Mouse (Mus musculus) MEL (cell line): Measurements from ENCODE around the gene Rilpl1. TPM values are rescaled to one million over a fixed set of nuclear protein-coding genes. Genes with fewer than 3 reads are reported as not detected.

ENCODE experiments used
- DNase-seq: peaks from one replicate; pipeline ENCODE4 v3.0.0; 2011; ENCODE audit warnings: low read depth, low spot score
- H3K27ac ChIP-seq: 2 replicates; pipeline ENCODE4 v1.5.1; 2012; ENCODE audit warnings: low read depth, mild to moderate bottlenecking, control low read depth, low read length, moderate library complexity; ENCODE audit not compliant: control insufficient read depth
- H3K27me3 ChIP-seq, 2 experiments: fragments of 150-350 bp in 1 of 2; sonication (generic) in 1 of 2; 2 replicates each; pipeline ENCODE4 v1.6.1; 2012; ENCODE audit warnings: low read length in 2 of 2, mild to moderate bottlenecking in 2 of 2, improper control_type of control experiment in 1 of 2, moderate library complexity in 1 of 2; ENCODE audit not compliant: insufficient read depth in 2 of 2, control insufficient read depth in 1 of 2
- H3K36me3 ChIP-seq, 2 experiments: 2 replicates each; pipeline ENCODE4 v1.6.1; 2012 to 2014; ENCODE audit warnings: low read length in 2 of 2, improper control_type of control experiment in 1 of 2, inconsistent platforms in 1 of 2, mild to moderate bottlenecking in 1 of 2; ENCODE audit not compliant: insufficient read depth in 2 of 2, control insufficient read depth in 1 of 2
- H3K4me1 ChIP-seq, 2 experiments: fragments of 150-350 bp in 1 of 2; sonication (generic) in 1 of 2; 2 replicates each; pipeline ENCODE4 v1.6.1; 2012; ENCODE audit warnings: low read length in 2 of 2, improper control_type of control experiment in 1 of 2, mild to moderate bottlenecking in 1 of 2; ENCODE audit not compliant: insufficient read depth in 2 of 2, control insufficient read depth in 1 of 2
- H3K4me3 ChIP-seq, 2 experiments: fragments of 150-350 bp in 1 of 2; sonication (generic) in 1 of 2; 2 replicates each; pipeline ENCODE4 v1.5.1; 2012; ENCODE audit warnings: low read depth in 2 of 2, low read length in 2 of 2, mild to moderate bottlenecking in 2 of 2, moderate library complexity in 2 of 2, control low read depth in 1 of 2, improper control_type of control experiment in 1 of 2; ENCODE audit not compliant: control insufficient read depth in 1 of 2, insufficient read depth in 1 of 2
- H3K79me2 ChIP-seq: 2 replicates; pipeline ENCODE4 v1.6.1; 2012; ENCODE audit warnings: mild to moderate bottlenecking, low read length, moderate library complexity; ENCODE audit not compliant: control insufficient read depth, poor library complexity, insufficient read depth
- H3K9ac ChIP-seq: 2 replicates; pipeline ENCODE4 v1.6.1; 2012; ENCODE audit warnings: low read depth, mild to moderate bottlenecking, control low read depth, low read length, moderate library complexity; ENCODE audit not compliant: control insufficient read depth, poor library complexity, severe bottlenecking
- H3K9me3 ChIP-seq: fragments of 150-350 bp; sonication (generic); replicated peaks from 2 replicates; pipeline ENCODE4 v1.6.1; 2012; ENCODE audit warnings: mild to moderate bottlenecking, low read length, improper control_type of control experiment, moderate library complexity; ENCODE audit not compliant: insufficient read depth
- CHD1 ChIP-seq: IDR thresholded peaks from 2 replicates; pipeline ENCODE4 v1.6.1; 2012; ENCODE audit warnings: low read depth, mild to moderate bottlenecking, inconsistent platforms, low read length, improper control_type of control experiment
- CHD2 ChIP-seq: IDR thresholded peaks from 2 replicates; pipeline ENCODE4 v1.6.1; 2011; ENCODE audit warnings: low read length, improper control_type of control experiment
- CTCF ChIP-seq, 3 experiments: IDR thresholded peaks in 2 of 3; conservative IDR thresholded peaks in 1 of 3; 2 replicates each; pipeline ENCODE4 v1.5.1; 2011 to 2012; ENCODE audit warnings: low read length in 3 of 3, low read depth in 2 of 3, mild to moderate bottlenecking in 2 of 3, improper control_type of control experiment in 1 of 3, inconsistent platforms in 1 of 3, mixed read lengths in 1 of 3, moderate library complexity in 1 of 3; ENCODE audit not compliant: control insufficient read depth in 1 of 3, insufficient read depth in 1 of 3, poor library complexity in 1 of 3, severe bottlenecking in 1 of 3
- E2F4 ChIP-seq: IDR thresholded peaks from 2 replicates; pipeline ENCODE4 v1.6.1; 2011; ENCODE audit warnings: low read depth, low read length, improper control_type of control experiment, borderline replicate concordance
- EP300 ChIP-seq, 2 experiments: IDR thresholded peaks; 2 replicates each; pipeline ENCODE4 v1.6.1; 2011; ENCODE audit warnings: improper control_type of control experiment in 2 of 2, low read length in 2 of 2, low read depth in 1 of 2, mild to moderate bottlenecking in 1 of 2
- GATA1 ChIP-seq: IDR thresholded peaks from 2 replicates; pipeline ENCODE4 v1.6.1; 2011; ENCODE audit warnings: low read depth, low read length, improper control_type of control experiment
- KAT2A ChIP-seq: conservative IDR thresholded peaks from 2 replicates; pipeline ENCODE4 v1.6.1; 2012; ENCODE audit warnings: low read depth, low read length, improper control_type of control experiment, inconsistent platforms
- MAFK ChIP-seq: IDR thresholded peaks from 2 replicates; pipeline ENCODE4 v1.6.1; 2011; ENCODE audit warnings: low read depth, mild to moderate bottlenecking, low read length, improper control_type of control experiment, borderline replicate concordance
- MAX ChIP-seq: IDR thresholded peaks from 2 replicates; pipeline ENCODE4 v1.6.1; 2011; ENCODE audit warnings: low read length, improper control_type of control experiment
- MEF2A ChIP-seq: IDR thresholded peaks from 2 replicates; pipeline ENCODE4 v1.6.1; 2014; ENCODE audit warnings: low read depth, mild to moderate bottlenecking, inconsistent platforms, low read length, improper control_type of control experiment; ENCODE audit not compliant: poor library complexity, insufficient replicate concordance, severe bottlenecking; ENCODE audit errors: extremely low read depth
- MXI1 ChIP-seq: IDR thresholded peaks from 2 replicates; pipeline ENCODE4 v1.6.1; 2011; ENCODE audit warnings: mild to moderate bottlenecking, low read depth, low read length, improper control_type of control experiment
- MYB ChIP-seq: IDR thresholded peaks from 2 replicates; pipeline ENCODE4 v1.6.1; 2011; ENCODE audit warnings: mild to moderate bottlenecking, low read depth, low read length, improper control_type of control experiment
- NELFE ChIP-seq: IDR thresholded peaks from 2 replicates; pipeline ENCODE4 v1.6.1; 2011; ENCODE audit warnings: low read depth, low read length, improper control_type of control experiment
- NRF1 ChIP-seq: IDR thresholded peaks from 2 replicates; pipeline ENCODE4 v1.6.1; 2014; ENCODE audit warnings: low read depth, mild to moderate bottlenecking, inconsistent platforms, low read length, improper control_type of control experiment, moderate library complexity; ENCODE audit not compliant: poor library complexity, insufficient read depth, severe bottlenecking
- POLR2A ChIP-seq, 2 experiments: IDR thresholded peaks; 2 replicates each; pipeline ENCODE4 v1.6.1; 2011 to 2012; ENCODE audit warnings: low read length in 2 of 2, mild to moderate bottlenecking in 2 of 2, control low read depth in 1 of 2, improper control_type of control experiment in 1 of 2, low read depth in 1 of 2, moderate library complexity in 1 of 2; ENCODE audit not compliant: control insufficient read depth in 1 of 2, insufficient read depth in 1 of 2, poor library complexity in 1 of 2
- POLR2AphosphoS5 ChIP-seq: IDR thresholded peaks from 2 replicates; pipeline ENCODE4 v1.6.1; 2012; ENCODE audit warnings: low read depth, borderline replicate concordance, mild to moderate bottlenecking, inconsistent platforms, low read length, moderate library complexity, mixed read lengths
- RAD21 ChIP-seq: IDR thresholded peaks from 2 replicates; pipeline ENCODE4 v1.6.1; 2011; ENCODE audit warnings: mild to moderate bottlenecking, low read depth, low read length, improper control_type of control experiment
- RCOR1 ChIP-seq: IDR thresholded peaks from 2 replicates; pipeline ENCODE4 v1.6.1; 2012; ENCODE audit warnings: low read depth, mild to moderate bottlenecking, inconsistent platforms, low read length, improper control_type of control experiment
- SIN3A ChIP-seq: IDR thresholded peaks from 2 replicates; pipeline ENCODE4 v1.6.1; 2012; ENCODE audit warnings: low read length, improper control_type of control experiment, inconsistent platforms
- TAL1 ChIP-seq: IDR thresholded peaks from 2 replicates; pipeline ENCODE4 v1.6.1; 2012; ENCODE audit warnings: mild to moderate bottlenecking, inconsistent platforms, low read length, moderate library complexity, mixed read lengths
- TBP ChIP-seq: IDR thresholded peaks from 2 replicates; pipeline ENCODE4 v1.8.0; 2011; ENCODE audit warnings: low read depth, low read length, improper control_type of control experiment
- TCF12 ChIP-seq: IDR thresholded peaks from 2 replicates; pipeline ENCODE4 v1.6.1; 2014; ENCODE audit warnings: low read depth, mild to moderate bottlenecking, inconsistent platforms, low read length, improper control_type of control experiment, moderate library complexity
- UBTF ChIP-seq: IDR thresholded peaks from 2 replicates; pipeline ENCODE4 v1.6.1; 2012; ENCODE audit warnings: low read depth, mild to moderate bottlenecking, inconsistent platforms, low read length, improper control_type of control experiment, moderate library complexity, borderline replicate concordance; ENCODE audit not compliant: insufficient read depth
- USF2 ChIP-seq, 2 experiments: IDR thresholded peaks; 2 replicates each; pipeline ENCODE4 v1.6.1; 2011 to 2012; ENCODE audit warnings: improper control_type of control experiment in 2 of 2, low read length in 2 of 2, borderline replicate concordance in 1 of 2, inconsistent platforms in 1 of 2, low read depth in 1 of 2, mild to moderate bottlenecking in 1 of 2; ENCODE audit not compliant: insufficient read depth in 1 of 2
- ZKSCAN1 ChIP-seq: IDR thresholded peaks from 2 replicates; pipeline ENCODE4 v1.6.1; 2012; ENCODE audit warnings: low read depth, mild to moderate bottlenecking, inconsistent platforms, low read length, improper control_type of control experiment, moderate library complexity
- ZMIZ1 ChIP-seq: IDR thresholded peaks from 2 replicates; pipeline ENCODE4 v1.6.1; 2012; ENCODE audit warnings: low read depth, mild to moderate bottlenecking, inconsistent platforms, low read length, improper control_type of control experiment, moderate library complexity
- polyA plus RNA-seq, 2 experiments: library from polyadenylated mRNA; stranded (reverse) in 1 of 2; unstranded in 1 of 2; fragments of >175 nt in 1 of 2; fragments of >200 nt in 1 of 2; gene quantifications; 2 replicates each; pipeline versions ENCODE4 v1.2.1 to v1.2.4; 2012; ENCODE audit warnings: low replicate concordance in 2 of 2, low read depth in 1 of 2; ENCODE audit not compliant: insufficient read length in 2 of 2, insufficient read depth in 1 of 2, missing spikeins in 1 of 2
- total RNA-seq: library from RNA; depleted of rRNA; stranded (reverse); fragments of 300-350 nt; gene quantifications from 2 replicates; pipeline ENCODE4 v1.2.3, GENCODE M21; 2012; rRNA removed

Gene Rilpl1
- total RNA-seq (5.0 and 5.7 TPM in 2 replicates), polyA plus RNA-seq (1 to 10 TPM in 1 of 2 experiments, not detected in 1; 8.6 TPM)

DNA sequence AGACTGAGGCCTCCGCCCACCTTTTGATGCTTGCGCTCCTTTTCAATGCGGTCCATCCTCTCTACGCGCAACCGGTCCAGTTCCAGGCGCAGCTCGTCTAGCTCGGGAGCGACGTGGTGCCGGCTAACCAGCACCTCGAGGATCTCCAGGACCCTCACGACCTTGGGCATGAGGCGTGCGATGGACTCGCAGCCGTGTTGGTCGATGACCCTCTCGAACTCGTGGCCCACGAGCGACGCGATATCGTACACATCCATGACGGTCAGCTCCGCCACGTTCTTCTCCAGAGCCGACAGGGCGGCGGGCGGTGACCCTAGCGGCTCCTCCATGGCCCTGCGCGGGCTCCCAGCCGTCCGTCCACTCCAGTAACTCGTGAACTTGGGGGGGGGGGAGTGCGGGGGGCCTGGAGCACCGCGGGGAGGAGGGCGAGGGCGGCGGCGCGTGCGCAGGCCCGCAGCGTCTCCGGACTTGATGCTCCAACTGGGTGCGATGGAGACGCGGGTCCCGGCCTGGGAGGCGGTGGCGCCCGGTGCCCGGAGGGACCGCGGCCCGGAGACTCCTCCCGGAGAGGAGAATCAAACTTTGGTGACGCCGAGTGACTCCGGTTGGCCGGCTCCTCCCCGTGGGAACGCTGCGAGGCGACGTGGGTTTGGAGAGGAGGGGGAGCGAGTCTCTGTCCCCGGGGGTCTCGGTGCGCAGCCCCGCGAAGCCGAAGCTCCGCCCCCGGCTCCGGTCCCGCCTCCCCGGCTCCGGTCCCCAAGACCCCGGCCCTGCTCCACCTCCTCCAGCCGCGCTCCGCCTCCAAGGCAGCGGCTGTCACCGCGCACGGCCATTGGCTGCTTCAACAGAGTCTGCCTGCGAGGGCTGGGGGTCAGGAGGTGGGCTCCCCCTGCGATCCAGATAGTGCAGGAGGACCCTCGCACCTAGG lies at the start of gene Rilpl1:
Rilpl1 (minus strand) TSS at position 737 of the 928 bp plus-strand sequence.
- peaks cover 14 to 19% of the 10 kb centered on the region in 2 experiments for H3K4me1 ChIP-seq
- no peaks in the 10 kb centered on the region for H3K9me3 ChIP-seq
- H3K27ac ChIP-seq, result no peak within 1 kb of the TSS
- peak; percentile 78 for DNase-seq
- H3K36me3 ChIP-seq, result peaks cover 0 to 8% of the 10 kb centered on the region in 2 experiments; a peak in 2 of 4 replicates
- H3K9ac ChIP-seq, result peak within 1 kb of the TSS; percentile 70
- TF ChIP-seq MAX, result peak; percentile 39; the same call in 1 of the 2 replicates
- peak; percentile 64 for TF ChIP-seq NRF1
- 0 out of 2 replicates have a peak, but pooled peaks have one; percentile 30 for TF ChIP-seq UBTF
- TF ChIP-seq MXI1, result peak; percentile 52; the same call in 1 of the 2 replicates
- TF ChIP-seq MYB, result no peak
- TF ChIP-seq SIN3A, result peak; percentile 25; the same call in 1 of the 2 replicates
- TF ChIP-seq NELFE, result peak; percentile 22; the same call in 1 of the 2 replicates
- TF ChIP-seq MEF2A, result no peak
- TF ChIP-seq TAL1, result no peak
- peaks cover 2% of the 10 kb centered on the region; the same call in 1 of the 2 replicates for H3K79me2 ChIP-seq
- peak within 1 kb of the TSS; percentile 78 to 99 for H3K4me3 ChIP-seq
- no peaks in the 10 kb centered on the region for H3K27me3 ChIP-seq

DNA sequence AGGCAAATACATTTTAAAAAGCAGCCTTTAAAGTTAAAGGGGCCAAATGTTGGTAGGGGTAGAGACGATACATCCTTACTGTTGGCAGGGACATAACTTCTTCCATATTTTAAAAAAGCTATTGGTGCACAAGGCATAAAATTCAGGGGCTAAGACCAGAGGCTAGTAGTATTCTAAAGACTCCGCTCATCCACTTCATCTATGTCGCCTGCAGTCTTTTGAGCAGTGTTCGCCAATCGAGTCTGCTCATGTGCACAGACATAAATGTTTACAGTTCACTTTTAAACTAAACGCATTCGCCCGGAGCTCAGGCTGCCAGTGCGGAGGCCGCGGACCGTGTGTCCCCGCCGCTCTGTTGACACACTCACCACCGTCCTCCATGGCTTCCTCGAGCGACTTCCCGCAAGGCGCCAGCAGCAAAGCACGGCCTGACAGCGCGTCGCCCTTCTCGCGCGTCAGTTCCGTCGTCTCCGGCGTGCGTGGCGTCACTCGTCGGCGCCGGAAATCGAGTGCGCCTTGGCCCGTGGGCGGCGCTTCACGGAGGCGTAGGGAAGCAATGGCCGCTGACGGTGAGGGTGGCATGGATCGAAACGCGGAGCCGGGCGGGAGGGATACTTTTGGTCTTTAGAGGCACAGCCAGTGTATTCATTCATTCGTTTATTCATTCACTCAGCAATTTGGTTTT lies 47.6 kb upstream of the Rilpl1 start, which contains the start of the genes Eif2b1 and Gtf2h3:
Eif2b1 (minus strand) TSS at position 499 of the 685 bp plus-strand sequence.
Gtf2h3 (plus strand) TSS at position 508 of the 685 bp plus-strand sequence.
- peak within 1 kb of the TSS; percentile 39 for H3K27ac ChIP-seq
- peaks cover 32% of the 10 kb centered on the region for H3K79me2 ChIP-seq
- H3K27me3 ChIP-seq, result no peaks in the 10 kb centered on the region
- peak within 1 kb of the TSS; percentile 85 for H3K9ac ChIP-seq
- H3K4me3 ChIP-seq, result peak within 1 kb of the TSS; percentile 76 to 88
- peak; percentile 96 for DNase-seq
- H3K36me3 ChIP-seq, result peaks cover 3 to 9% of the 10 kb centered on the region in 2 experiments; a peak in 3 of 4 replicates
- H3K4me1 ChIP-seq, result peaks cover 0 to 8% of the 10 kb centered on the region in 2 experiments; a peak in 1 of 4 replicates
- no peaks in the 10 kb centered on the region for H3K9me3 ChIP-seq
- TF ChIP-seq ZKSCAN1, result no peak
- TF ChIP-seq ZMIZ1, result peak; percentile 94
- TF ChIP-seq KAT2A, result peak; percentile 95
- no peak for TF ChIP-seq GATA1
- no peak for TF ChIP-seq E2F4
- peak; percentile 87 for TF ChIP-seq TCF12
- TF ChIP-seq CHD1, result peak; percentile 67
- TF ChIP-seq MYB, result peak; percentile 40; the same call in 1 of the 2 replicates
- peak; percentile 86; the same call in 1 of the 2 replicates for TF ChIP-seq POLR2AphosphoS5
- peak; percentile 98 for TF ChIP-seq NELFE
- peak; percentile 99 for TF ChIP-seq MXI1
- TF ChIP-seq CTCF (IDR thresholded peaks at IDR 0.05 in 2 of 3, conservative IDR thresholded peaks at IDR 0.05 in 1 of 3; ENCODE audit: control insufficient read depth in 1 of 3, insufficient read depth in 1 of 3, low read depth in 2 of 3, low read length in 3 of 3, poor library complexity in 1 of 3, severe bottlenecking in 1 of 3), result no peak
- no peak for TF ChIP-seq USF2 (IDR thresholded peaks at IDR 0.05; ENCODE audit: borderline replicate concordance in 1 of 2, insufficient read depth in 1 of 2, low read depth in 1 of 2, low read length in 2 of 2)
- no peak for TF ChIP-seq CHD2
- peak; percentile 53 for TF ChIP-seq RCOR1
- TF ChIP-seq TBP, result peak; percentile 80
- peak; percentile 94 for TF ChIP-seq MAX
- TF ChIP-seq RAD21, result no peak
- peak; percentile 100 for TF ChIP-seq SIN3A
- no peak for TF ChIP-seq MAFK
- peak; percentile 87 to 99 for TF ChIP-seq POLR2A (IDR thresholded peaks at IDR 0.05; ENCODE audit: control insufficient read depth in 1 of 2, insufficient read depth in 1 of 2, low read depth in 1 of 2, low read length in 2 of 2, poor library complexity in 1 of 2)
- TF ChIP-seq EP300 (IDR thresholded peaks at IDR 0.05; ENCODE audit: low read depth in 1 of 2, low read length in 2 of 2), result peak in 1 of 2 experiments; percentile 37; a peak in 1 of 4 replicates
